Mouse (Mus musculus) natural killer cell, adult 2 months (primary cell): ENCODE data around the gene Pik3r1.

Source experiments
- DNase-seq, 2 experiments: peaks; one replicate each; pipeline ENCODE4 v3.0.0; 2022; ENCODE audit warnings: low spot score in 2 of 2

Pik3r1 gene

DNA sequence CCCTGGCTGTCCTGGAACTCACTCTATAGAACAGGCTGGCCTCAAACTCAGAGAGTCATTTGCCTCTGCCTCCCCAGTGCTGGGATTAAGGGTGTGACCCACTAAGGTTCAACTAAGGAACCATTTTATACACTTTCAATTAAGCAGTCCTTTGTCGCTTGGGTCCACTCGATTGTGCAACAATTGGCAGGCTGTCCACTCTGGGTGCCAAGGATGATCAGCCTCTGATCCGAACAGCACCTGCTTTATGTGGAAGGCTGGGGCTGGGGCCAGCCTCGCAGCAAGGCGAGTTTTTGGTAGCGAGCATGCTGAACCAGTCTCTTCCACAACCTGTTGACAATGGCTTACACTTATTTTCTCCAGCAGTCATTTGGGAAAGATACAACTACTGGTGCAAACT is 29.2 kb downstream of the Pik3r1 start:
- DNase-seq, result no peak

DNA sequence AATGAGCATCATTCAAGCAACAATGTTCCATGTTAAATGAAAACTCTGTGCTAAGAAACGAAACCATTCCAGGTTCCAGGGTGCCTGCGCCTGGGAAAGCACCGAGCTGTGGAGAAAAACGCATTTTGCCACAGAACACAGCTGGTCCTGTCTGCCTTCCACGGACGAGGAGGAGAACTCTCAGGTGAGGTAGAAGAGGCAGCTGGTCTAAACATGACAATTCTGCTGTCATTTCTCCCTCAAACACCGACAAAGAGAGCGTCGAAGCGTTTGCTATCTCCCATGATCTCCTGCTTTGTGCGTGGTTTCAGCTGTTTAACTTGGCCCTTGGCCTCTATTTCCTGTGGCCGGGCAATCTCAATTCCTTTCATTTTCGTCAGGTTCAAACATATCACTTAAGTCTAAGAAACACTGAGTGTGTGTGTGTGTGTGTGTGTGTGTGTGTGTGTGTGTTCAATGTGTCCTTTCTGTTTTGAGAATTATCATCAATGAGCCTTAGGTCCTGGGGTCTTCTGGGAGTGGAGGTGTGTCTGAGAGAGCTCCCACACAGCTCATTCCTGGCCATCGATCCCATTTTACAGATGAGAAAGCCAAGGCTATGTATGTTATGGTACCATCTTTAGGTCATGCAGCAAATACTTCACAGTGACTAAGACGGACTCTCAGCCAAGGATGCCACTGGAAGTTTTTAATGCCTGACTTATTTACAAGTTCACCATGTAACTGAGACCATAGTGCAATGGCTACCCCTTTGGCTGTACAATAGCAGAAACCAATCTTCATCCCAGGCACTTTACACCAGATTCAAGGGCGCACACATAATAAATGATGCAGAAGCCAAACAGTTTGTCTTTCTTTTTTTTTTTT is 31.3 kb downstream of the Pik3r1 start:
- peak; percentile 53 to 66 for DNase-seq

DNA sequence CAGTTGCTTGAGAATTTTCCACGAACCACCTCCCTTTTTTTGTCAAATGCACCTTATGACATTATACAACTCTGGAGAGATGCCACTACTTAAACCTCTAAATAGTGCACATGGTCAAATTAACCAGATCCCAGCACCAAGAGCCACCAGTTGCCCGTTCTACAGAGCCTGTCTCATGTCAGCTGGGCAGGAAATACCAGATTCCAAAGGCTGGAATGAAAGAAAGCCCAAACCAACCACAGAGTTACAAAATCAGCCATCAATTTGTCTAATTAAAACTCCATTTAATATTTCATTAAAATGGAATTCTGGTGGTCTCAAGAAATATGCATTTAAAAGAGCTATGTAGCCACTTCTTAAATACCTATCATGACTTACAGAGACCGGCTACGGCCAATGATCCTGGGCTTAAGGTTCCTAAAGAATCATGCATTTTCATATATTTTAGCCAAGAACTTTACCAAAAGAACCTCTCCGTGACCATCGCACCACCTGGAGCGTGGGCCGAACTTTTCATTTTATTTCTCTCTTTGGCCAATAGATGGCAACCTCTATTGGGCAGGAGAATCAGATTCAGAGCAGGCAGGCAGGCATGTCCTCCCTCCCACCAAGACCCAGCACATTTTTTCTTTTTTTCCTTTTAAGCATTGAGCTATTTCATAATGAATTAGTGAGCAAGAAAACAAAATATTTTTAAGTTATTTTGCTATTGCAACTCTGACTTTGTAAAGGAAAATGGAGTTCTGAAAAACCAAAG is 32.5 kb downstream of the Pik3r1 start:
- no peak for DNase-seq

DNA sequence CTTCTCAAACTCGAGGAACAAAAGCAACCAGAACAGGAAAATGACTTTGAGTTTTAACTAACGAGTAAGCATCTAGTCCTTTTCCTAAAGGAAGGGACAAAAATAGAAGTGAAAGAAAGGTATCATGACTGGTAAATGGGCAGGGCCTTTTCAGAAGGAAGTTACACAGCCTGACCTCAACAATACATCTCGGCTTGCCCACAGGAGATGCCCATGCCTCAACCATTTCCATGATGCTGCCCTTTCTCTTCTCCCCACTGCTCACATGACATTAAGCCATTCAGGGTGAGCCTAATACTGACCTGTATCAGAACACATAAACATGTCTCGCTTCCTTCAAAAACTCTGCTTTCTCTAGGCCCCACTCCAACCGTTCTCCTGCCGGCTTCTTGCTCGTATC is 33.8 kb downstream of the Pik3r1 start:
- peak in 1 of 2 experiments; percentile 40 for DNase-seq

DNA sequence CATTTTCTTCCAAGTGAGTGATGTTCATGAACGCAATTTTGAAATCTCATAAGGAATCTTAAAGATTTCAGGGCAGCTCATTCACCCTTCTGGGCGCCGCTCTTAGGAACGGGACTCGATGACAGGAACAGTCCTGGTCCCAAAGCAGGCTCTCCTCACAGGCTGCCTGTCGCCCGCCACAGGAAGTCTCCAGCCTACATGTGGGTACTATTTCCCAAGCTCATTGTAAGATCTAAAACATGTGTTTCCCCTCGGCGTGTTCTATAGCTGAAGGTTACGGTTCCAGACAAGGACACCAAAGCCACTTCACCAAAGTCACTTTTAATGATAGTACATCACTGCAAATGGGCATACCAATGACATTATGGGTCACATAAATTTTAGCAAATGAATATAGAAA is 35.3 kb downstream of the Pik3r1 start:
- DNase-seq, result no peak

DNA sequence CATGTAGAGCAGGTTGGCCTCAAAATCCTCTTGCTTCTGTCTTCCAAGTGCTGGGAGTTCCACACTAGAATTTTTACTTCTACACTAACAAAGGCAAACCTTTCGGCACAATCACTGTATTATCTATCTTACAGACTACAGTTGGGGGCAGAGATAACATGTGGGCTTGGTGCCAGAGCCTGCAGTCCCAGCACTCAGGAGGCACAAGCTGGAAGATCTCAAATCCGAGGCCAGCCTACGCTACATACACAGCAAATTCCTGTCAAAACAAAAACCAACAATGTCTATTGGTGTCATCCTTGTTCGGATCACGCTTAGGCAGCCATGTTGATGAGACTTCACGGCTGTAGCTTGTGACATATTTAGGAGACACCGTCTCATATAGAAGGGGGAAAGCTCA is 36.2 kb downstream of the Pik3r1 start:
- no peak for DNase-seq

DNA sequence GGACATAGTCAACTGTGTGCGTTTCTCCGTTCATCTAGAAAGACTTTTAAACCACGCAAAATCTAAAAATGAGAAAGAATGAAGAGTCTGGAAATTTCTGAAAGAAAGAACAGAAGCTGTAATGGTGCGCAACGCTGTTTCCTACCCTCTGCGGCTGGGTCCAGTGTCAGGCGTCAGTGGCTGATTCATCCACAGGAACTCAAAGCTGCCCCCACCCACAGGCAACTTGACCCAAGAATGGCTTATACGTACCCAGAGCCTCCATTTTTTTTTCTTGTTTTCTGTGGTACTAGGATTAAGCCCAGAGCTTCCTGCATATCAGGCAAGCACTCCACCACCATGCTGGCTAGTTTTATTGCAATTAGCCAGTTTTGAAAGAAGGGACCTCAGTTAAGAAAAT is 37.7 kb downstream of the Pik3r1 start:
- peak; percentile 23 to 52 for DNase-seq

DNA sequence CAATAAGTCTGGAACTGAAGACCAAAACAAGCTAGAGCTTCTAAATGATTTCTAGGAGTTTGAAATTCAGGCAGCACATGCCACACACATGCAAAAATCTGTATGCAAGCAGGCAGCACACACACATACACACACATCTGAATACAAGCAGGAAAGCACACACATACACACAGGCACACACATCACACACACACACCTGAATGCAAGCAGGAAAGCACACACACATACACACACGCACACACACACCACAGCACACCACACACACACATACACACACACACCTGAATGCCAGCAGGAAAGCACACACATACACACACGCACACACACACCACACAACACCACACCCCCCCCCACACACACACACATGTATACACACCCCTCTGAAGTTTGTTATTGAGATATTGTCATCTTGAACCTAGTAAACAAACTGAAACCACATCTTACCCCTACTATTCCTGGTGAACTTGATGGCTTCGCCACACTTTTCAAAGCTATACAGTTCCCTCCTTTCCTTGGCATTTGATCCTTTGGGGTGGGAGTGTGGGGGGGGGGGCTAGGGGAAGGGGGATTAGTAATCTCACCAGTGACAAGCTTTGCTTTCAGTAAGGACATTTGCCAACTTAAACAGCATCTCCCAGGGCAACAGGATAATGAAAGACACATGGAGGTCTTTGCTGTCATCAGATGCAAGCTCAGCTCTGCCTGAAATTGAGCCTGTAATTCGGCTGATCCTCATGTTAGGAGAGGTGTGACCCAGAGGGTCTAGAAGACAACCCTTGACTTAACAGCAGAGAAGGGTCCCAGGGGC is 38.6 kb downstream of the Pik3r1 start:
- DNase-seq, result no peak

DNA sequence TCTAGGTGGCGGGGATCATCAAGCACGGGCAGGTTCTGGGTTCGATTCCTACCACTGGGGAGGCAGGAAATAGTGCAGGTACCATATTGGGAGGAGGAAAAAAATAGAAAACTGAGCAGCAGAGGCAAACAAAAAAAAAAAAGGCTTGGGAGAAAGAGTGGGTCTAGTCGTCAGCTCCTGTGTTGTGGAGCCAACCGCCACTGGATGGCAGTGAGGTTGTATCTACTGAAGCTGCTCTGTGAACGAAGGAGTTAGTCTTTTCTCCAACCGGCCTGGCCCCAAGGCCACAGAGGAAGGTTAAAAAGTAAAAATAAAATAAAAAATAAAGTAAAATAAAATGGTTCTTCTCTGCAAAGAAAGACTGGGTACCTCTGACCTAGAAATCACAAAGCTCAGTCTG is 39.2 kb downstream of the Pik3r1 start:
- no peak for DNase-seq

DNA sequence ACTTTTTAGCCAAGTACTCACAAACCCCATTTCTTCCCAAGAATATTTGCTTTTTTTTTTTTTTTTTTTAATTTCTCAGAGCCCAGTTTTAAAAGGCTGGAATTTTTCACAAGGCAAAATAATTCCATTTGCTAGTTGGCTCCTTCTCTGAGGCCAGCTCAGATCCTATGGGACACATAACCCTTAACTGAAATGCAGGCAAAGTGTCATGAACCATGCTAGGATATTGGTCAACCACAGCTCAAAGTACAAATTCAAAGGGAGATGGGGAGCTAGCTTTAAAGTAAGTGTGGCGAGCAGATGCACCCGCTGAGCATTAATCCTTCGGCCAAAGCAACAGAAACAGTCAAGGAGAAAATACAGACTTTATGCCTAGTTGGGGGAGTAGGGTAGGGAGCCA is 39.7 kb downstream of the Pik3r1 start:
- no peak for DNase-seq

DNA sequence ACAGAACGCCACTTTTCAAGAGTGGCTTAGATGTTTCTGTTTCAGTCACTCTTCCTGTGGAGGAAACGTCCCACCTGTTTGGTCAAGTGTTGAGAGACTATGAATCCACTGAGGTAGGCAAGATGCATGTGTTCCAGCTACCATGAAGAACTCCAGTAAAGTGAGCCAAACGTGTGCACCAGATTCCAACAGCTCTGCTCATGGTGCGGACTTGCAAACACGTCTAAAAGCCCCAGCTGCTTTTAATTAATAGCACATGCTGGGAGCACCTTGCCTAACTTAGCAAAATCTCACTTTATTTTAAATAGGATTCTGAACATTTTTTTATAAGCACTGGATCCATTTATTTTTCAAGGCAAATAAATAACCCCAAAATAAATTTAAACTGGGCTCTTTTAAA is 40.2 kb downstream of the Pik3r1 start:
- no peak for DNase-seq

DNA sequence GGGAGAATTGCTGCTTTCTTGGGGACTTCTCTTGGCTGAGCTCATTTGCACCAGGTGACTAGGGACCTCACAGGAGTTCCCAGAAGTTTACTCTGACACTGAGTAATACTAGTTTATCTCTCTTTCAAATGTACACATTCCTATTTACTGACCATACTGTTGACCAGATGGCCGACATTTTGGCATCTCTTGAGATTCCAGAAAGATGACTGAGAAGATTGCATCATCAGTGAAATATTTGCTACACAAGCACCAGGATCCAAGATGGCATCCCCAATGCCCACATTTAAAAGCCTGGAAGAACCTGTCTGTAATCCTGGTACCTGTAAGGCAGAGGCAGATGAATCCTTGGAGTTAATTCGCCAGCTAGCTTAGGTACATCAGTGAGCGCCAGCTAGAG is 41.1 kb downstream of the Pik3r1 start:
- no peak for DNase-seq

DNA sequence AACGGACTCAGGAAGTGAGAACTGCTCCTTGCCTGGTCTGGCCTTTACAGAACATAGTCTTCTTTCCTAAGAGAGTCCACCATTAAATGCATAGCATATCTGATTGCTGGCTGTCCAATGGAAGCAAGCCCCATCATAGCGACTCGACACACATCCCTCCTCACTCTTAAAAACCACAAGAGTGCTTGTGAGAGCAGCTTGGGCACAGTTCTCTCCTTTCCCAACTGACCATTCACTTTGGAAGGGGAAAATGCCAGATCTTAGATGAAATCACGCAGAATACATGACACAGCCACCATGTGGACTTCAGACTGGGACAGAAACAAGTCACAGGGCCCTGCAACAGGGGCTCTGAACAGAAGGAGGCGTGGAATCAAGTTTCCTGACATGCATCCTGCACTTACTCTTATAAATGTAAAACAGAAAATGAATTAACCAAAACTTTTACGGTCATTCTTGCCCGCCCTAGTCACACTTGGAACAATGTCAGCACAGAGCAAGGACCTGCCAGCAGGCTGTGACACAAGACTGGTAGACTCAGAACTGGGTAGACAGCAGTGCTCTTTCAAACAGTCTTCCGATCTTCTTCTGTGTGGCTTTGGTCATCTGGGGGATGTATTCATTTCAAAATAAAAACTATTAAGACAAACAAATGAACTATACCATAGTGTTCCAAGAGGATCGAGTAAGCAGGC is 46.0 kb downstream of the Pik3r1 start:
- no peak for DNase-seq

DNA sequence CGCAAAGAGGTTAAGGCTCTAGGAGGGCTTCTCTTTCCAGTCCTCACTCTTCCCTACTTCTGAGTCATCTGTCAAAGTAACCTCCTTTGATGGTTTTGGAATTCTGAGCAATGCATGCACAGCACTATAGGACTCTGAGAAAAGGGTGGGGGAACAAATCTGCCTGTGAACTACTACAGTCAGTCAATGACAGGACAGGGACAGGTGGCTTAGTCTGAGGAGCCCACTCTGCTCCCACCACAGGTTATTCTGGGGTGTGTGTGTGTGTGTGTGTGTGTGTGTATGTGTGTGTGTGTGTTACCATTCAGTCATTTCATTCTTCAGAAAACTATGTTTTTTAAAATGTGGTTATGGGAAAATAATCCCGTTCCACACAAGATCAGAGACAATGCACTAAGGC is 46.9 kb downstream of the Pik3r1 start:
- no peak for DNase-seq

DNA sequence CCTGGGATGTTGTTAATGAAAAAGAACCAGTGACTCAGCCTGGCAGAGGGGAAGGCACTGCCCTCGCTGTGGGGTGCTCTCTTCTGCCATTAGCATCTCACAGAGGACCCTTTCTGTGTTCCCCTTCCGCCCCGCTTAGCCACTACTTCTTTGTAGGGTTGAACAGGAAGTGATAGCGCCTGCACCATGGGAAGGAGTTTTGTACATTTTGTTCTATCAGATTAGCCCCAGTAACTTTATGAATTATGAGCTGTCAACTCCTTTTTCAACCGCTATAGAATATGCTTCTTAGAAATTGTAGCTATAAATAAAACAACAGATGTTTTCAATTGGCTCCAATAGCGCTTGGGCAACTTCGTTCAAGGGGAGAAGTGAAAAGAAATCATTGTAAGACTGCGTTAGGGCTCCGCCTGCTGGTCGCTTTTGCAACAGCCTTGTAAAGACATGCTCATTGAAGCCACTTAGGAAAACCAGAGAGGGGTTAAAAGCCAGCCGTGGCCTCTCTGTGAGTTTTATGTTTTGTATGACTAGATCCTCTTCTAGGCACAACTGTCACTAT is 48.6 kb downstream of the Pik3r1 start:
- DNase-seq, result peak; percentile 82 to 83

DNA sequence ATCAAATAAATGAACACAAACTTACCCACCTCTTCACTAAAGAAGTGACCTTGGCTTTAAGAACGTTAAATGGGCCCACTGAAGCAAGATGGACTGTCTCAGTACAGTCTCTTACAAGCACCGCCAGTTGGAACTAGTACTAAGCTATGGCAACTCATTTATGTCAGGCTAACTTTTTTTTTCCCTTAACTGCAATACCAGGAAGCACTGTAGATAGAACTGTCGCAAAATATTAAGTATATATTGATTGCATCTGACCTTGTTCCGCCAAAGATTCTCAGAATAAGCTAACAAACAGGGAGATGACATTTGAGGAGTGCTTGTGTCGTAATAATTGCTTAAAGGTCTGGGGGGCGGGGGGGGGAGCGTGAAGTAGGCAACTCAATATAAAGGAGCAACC is 49.3 kb downstream of the Pik3r1 start:
- no peak for DNase-seq

DNA sequence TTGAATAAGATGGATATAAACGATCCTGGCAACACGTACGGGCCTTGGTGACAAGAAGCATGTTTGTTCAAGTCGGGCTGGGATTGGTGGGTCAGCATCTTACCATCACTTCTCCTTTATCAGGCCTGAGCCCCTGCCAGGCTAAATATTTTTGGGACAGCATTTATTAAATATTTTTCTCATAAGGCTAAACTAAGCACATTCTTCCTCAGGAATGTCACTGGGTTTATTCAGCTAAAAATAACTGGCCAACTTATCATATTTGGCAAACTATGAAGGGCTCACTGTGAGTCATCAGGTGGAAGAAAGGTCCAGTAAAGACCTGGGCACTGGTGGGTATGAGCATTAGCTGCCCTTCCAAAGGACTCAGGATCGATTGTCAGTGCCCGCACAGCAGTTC is 50.2 kb downstream of the Pik3r1 start:
- DNase-seq, result no peak

DNA sequence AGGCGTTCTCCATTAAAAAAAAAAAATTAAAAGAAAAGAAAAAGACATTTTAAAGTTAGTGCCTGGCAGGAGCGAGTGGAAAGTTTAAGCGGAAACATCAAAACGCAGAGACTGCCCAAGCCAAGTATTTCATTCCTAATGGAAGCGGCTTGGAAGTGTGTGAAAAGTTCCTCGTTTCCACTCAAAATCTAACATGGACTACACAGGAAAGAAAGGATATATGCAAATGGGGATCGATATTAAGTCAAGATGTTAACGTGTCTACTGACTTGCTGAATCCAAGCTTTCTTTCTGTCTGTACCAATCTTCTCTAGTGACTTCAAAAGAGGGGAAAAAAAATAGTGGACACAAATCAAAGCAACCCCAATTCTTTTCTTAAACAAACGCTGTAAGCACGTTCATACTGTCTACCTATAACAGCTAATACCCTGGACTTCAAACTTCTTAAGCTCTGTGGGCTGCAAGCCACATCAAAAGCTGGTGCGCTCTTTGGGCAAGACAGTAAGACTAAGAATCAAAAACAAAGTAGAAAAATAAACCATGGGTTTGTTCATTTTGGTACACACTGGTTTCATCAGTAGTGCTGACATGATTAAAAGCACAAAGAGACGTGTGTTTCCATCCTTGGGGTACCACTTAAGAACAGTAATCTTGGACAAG is 54.5 kb downstream of the Pik3r1 start:
- peak in 1 of 2 experiments; percentile 40 for DNase-seq

DNA sequence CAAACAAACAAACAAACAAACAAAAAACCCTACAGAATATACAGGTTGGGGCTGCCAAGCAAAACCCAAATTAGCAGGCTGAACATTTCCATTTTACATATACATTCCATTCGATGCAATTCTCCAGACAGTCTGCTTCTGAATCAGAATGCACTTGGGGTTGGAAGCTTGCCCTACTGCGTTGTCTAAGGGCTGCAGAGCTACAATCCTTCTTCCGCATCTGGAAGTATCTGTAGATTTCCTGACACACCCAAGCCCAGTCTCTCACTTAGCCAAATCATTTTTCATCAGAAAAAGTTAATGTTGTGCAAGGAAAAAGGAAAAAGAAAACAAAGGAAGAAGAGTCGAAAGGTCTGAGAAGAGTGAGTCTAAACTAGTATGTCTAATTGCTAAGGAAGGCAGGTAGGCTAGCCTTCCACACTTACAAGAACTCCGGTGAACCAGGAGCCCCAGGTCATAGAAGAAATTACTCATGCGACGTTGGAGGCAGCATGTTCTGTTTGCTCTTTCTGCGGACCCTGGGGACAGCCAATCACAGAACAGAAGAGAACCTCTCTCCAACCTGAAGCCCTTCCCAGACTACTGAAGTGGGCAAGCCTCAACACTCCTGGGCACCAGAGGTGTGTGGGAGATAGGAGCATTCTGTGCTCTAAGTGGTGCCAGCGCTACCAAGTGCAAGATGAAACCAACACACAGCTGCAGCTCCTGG is 55.1 kb downstream of the Pik3r1 start:
- DNase-seq, result no peak

DNA sequence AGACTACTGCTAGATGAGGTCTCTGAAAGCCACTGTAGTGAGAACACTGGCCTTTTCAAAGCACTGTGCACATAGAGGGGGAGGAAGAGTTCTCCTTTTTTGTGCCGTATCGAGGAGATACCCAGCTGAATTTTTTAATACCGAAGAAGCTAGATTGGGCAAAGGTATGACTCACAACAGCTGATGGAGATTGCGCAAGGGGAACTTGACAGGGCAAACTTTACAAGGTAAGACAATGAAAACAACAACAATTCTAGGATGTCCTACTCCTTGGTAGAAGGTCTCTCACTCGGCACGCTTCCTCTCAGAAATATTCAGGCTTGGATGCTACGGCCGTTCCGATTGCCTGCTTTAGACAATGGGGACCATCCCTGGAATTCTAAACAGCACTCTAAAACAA is 55.9 kb downstream of the Pik3r1 start:
- peak in 1 of 2 experiments; percentile 48 for DNase-seq
